Mouse (Mus musculus) embryo, embryonic 10 days (tissue): ENCODE measurements around the gene Heatr4.

Source experiments
- DNase-seq: peaks from one replicate; pipeline ENCODE4 v3.0.0-alpha.2; 2015; ENCODE audit warnings: low spot score

The Heatr4 gene

GRCm38 (mm10) chr12:83998341-83999107, 13.9 kb upstream of the Heatr4 start:
- DNase-seq: no peak

GRCm38 (mm10) chr12:83997221-83997620, 12.6 kb upstream of the Heatr4 start:
- DNase-seq: no peak

- DNase-seq: no peak
Measured at GRCm38 (mm10) chr12:83989378-83989777, 4.7 kb upstream of the Heatr4 start.

GRCm38 (mm10) chr12:83988483-83988882, 3.8 kb upstream of the Heatr4 start:
- DNase-seq: peak; percentile 13

GRCm38 (mm10) chr12:83987583-83988441, 3.2 kb upstream of the Heatr4 start, which contains the start of gene Acot2:
Gene Acot2, plus strand, starts transcription at chr12:83987861.
- peak; percentile 91 for DNase-seq

GRCm38 (mm10) chr12:83987242-83987582, 2.6 kb upstream of the Heatr4 start:
- peak; percentile 11 for DNase-seq

- no peak for DNase-seq
Measured at GRCm38 (mm10) chr12:83981615-83982014, 3.0 kb downstream of the Heatr4 start.

GRCm38 (mm10) chr12:83978862-83979261, 5.8 kb downstream of the Heatr4 start:
- DNase-seq: no peak

GRCm38 (mm10) chr12:83972117-83972516, 12.5 kb downstream of the Heatr4 start:
- peak; percentile 56 for DNase-seq

GRCm38 (mm10) chr12:83965235-83965634, 19.4 kb downstream of the Heatr4 start:
- DNase-seq: no peak

GRCm38 (mm10) chr12:83958278-83958677, 26.4 kb downstream of the Heatr4 start:
- no peak for DNase-seq

GRCm38 (mm10) chr12:83951711-83952575, 32.7 kb downstream of the Heatr4 start:
- no peak for DNase-seq

- DNase-seq: peak; percentile 67
Measured at GRCm38 (mm10) chr12:83950840-83951701, 33.6 kb downstream of the Heatr4 start.

GRCm38 (mm10) chr12:83950493-83950839, 34.2 kb downstream of the Heatr4 start, which contains the start of gene Riox1:
Gene Riox1, plus strand, starts transcription at chr12:83950608.
- peak; percentile 92 for DNase-seq

- DNase-seq: no peak
Measured at GRCm38 (mm10) chr12:83949776-83950492, 34.7 kb downstream of the Heatr4 start.

- no peak for DNase-seq
Measured at GRCm38 (mm10) chr12:83949043-83949442, 35.6 kb downstream of the Heatr4 start.

GRCm38 (mm10) chr12:83947260-83947811, 37.3 kb downstream of the Heatr4 start:
- no peak for DNase-seq

GRCm38 (mm10) chr12:83941938-83942337, 42.7 kb downstream of the Heatr4 start:
- no peak for DNase-seq

GRCm38 (mm10) chr12:83940031-83940430, 44.6 kb downstream of the Heatr4 start:
- DNase-seq: no peak

GRCm38 (mm10) chr12:83939332-83939731, 45.3 kb downstream of the Heatr4 start:
- DNase-seq: no peak
